Mouse (Mus musculus) stomach, embryonic 16.5 days (tissue): ENCODE data around the gene Hoxa2. TPM values are rescaled to one million over a fixed set of nuclear protein-coding genes. Genes with fewer than 3 reads are reported as not detected.
A peak's percentile ranks its signal among the peaks of the same experiment; 100 is the strongest.

Experiments
- ATAC-seq: fragments of 200-750 bp; cut with Nextera tagmentation; 2 replicates; pipeline ENCODE4 v1.8.0; 2017; ENCODE audit warnings: moderate number of reproducible peaks, moderate TSS enrichment; ENCODE audit not compliant: insufficient read depth, low FRiP score
- H3K27ac ChIP-seq: fragments of 300-500 bp; sonication (generic); 2 replicates; pipeline ENCODE4 v1.5.1; 2014; ENCODE audit warnings: low read length
- H3K27me3 ChIP-seq: fragments of 300-500 bp; sonication (generic); 2 replicates; pipeline ENCODE4 v1.6.1; 2014; ENCODE audit warnings: low read length, control low read depth, mixed read lengths; ENCODE audit not compliant: control insufficient read depth, insufficient read depth
- H3K36me3 ChIP-seq: fragments of 300-500 bp; sonication (generic); 2 replicates; pipeline ENCODE4 v1.6.1; 2014; ENCODE audit warnings: low read length; ENCODE audit not compliant: control insufficient read depth, insufficient read depth
- H3K4me1 ChIP-seq: fragments of 300-500 bp; sonication (generic); 2 replicates; pipeline ENCODE4 v1.6.1; 2014; ENCODE audit warnings: low read length, control low read depth, mixed read lengths; ENCODE audit not compliant: control insufficient read depth, insufficient read depth
- H3K4me2 ChIP-seq: fragments of 300-500 bp; sonication (generic); 2 replicates; pipeline ENCODE4 v1.6.1; 2014; ENCODE audit warnings: low read depth, low read length, mixed read lengths
- H3K4me3 ChIP-seq: fragments of 300-500 bp; sonication (generic); replicated peaks from 2 replicates; pipeline ENCODE4 v1.5.1; 2014; ENCODE audit warnings: mild to moderate bottlenecking, low read length
- H3K9ac ChIP-seq: fragments of 300-500 bp; sonication (generic); 2 replicates; pipeline ENCODE4 v1.6.1; 2014; ENCODE audit warnings: low read length
- H3K9me3 ChIP-seq: fragments of 300-500 bp; sonication (generic); replicated peaks from 2 replicates; pipeline ENCODE4 v1.6.1; 2016; ENCODE audit warnings: low read length, control low read depth; ENCODE audit not compliant: control insufficient read depth
- WGBS: fragments of 180-500 bp; shearing (Covaris S2); extraction: QIAGEN DNeasy Blood & Tissue Kit; methylation state at CpG from one replicate; pipeline ENCODE4 v1.1.7; 2014; 5-methylcytosine and 5-hydroxymethylcytosine counted together
- polyA plus RNA-seq: library from polyadenylated mRNA; unstranded; fragments of >200 nt; fragmentation: Nextera tagmentation; extraction: Ambion mirVana; gene quantifications from 2 replicates; pipeline ENCODE4 v1.2.1, GENCODE M21; 2015

Gene Hoxa2
- polyA plus RNA-seq, 1 experiment from 2014 or later: 8.5 TPM

- no peak for ATAC-seq
- peak overlapping the region; percentile 84 for H3K4me2 ChIP-seq
- peaks cover 4% of the 10 kb centered on the region; the same call in 1 of the 2 replicates for H3K4me1 ChIP-seq
- H3K9me3 ChIP-seq: no peaks in the 10 kb centered on the region
- H3K36me3 ChIP-seq: no peaks in the 10 kb centered on the region
- peaks cover 65% of the 10 kb centered on the region for H3K27me3 ChIP-seq
- H3K4me3 ChIP-seq: peak overlapping the region; percentile 46
- peak overlapping the region; percentile 64 for H3K27ac ChIP-seq
- peak overlapping the region; percentile 70 for H3K9ac ChIP-seq
- 19% methylated on average over 18 of the region's 18 CpGs for WGBS
Observed at GRCm38 (mm10) chr6:52208868-52209684, 44.4 kb upstream of the Hoxa2 start.

GRCm38 (mm10) chr6:52208072-52208867 is 43.6 kb upstream of the Hoxa2 start, which contains the start of gene Hoxa6:
TSS of gene Hoxa6 (minus strand) at chr6:52208722.
- 4% methylated on average over 47 of the region's 47 CpGs for WGBS
- H3K9ac ChIP-seq: peak within 1 kb of the TSS; percentile 70
- peaks cover 58% of the 10 kb centered on the region for H3K27me3 ChIP-seq
- H3K4me3 ChIP-seq: peak within 1 kb of the TSS; percentile 71
- no peaks in the 10 kb centered on the region for H3K36me3 ChIP-seq
- peak within 1 kb of the TSS; percentile 84 for H3K4me2 ChIP-seq
- H3K9me3 ChIP-seq: no peaks in the 10 kb centered on the region
- H3K4me1 ChIP-seq: peaks cover 4% of the 10 kb centered on the region; the same call in 1 of the 2 replicates
- ATAC-seq: no peak
- peak within 1 kb of the TSS; percentile 70 for H3K27ac ChIP-seq

DNA sequence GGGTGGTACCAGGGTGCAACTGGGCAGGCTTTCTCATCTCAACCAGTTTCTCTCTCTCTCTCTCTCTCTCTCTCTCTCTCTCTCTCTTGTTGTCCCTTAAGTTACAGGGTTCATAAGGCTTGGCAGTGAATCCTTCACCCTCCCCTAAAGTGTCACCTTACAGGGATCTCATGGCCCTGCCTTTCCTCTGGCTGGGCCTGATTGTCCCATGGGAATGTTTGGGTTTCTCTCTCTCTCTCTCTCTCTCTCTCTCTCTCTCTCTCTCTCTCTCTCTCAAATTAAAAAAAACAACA is 43.0 kb upstream of the Hoxa2 start:
- peak overlapping the region; percentile 71 for H3K4me3 ChIP-seq

GRCm38 (mm10) chr6:52206882-52207683 is 42.5 kb upstream of the Hoxa2 start:
- Histone ChIP-seq H3K9me3 (no peaks in the 10 kb centered on the region), H3K4me1 (peaks cover 4% of the 10 kb centered on the region; the same call in 1 of the 2 replicates), H3K36me3 (no peaks in the 10 kb centered on the region), H3K4me3 (peak overlapping the region; percentile 71), H3K27ac (peak overlapping the region; percentile 70), H3K9ac (peak overlapping the region; percentile 43), H3K4me2 (peak overlapping the region; percentile 84), H3K27me3 (peaks cover 51% of the 10 kb centered on the region)
- no peak for ATAC-seq
- WGBS: 23% methylated on average over 4 of the region's 4 CpGs

More for the DNA sequence above, 43.0 kb upstream of the Hoxa2 start:
- H3K27ac ChIP-seq: peak overlapping the region; percentile 70
- H3K9ac ChIP-seq: peak overlapping the region; percentile 43
- peak overlapping the region; percentile 84 for H3K4me2 ChIP-seq
- H3K27me3 ChIP-seq: peaks cover 53% of the 10 kb centered on the region
- no peak for ATAC-seq
- H3K9me3 ChIP-seq: no peaks in the 10 kb centered on the region
- no peaks in the 10 kb centered on the region for H3K36me3 ChIP-seq
- peaks cover 4% of the 10 kb centered on the region; the same call in 1 of the 2 replicates for H3K4me1 ChIP-seq

- ATAC-seq: no peak
- H3K27me3 ChIP-seq: peaks cover 40% of the 10 kb centered on the region
- H3K27ac ChIP-seq: peak overlapping the region; percentile 70
- H3K4me2 ChIP-seq: peak overlapping the region; percentile 84
- peak overlapping the region; percentile 71 for H3K4me3 ChIP-seq
- H3K9ac ChIP-seq: peak overlapping the region; percentile 73
- peaks cover 4% of the 10 kb centered on the region; the same call in 1 of the 2 replicates for H3K4me1 ChIP-seq
- H3K9me3 ChIP-seq: no peaks in the 10 kb centered on the region
- WGBS: 14% methylated on average over 55 of the region's 55 CpGs
- H3K36me3 ChIP-seq: no peaks in the 10 kb centered on the region
Observed at GRCm38 (mm10) chr6:52205638-52206621, 41.3 kb upstream of the Hoxa2 start.

DNA sequence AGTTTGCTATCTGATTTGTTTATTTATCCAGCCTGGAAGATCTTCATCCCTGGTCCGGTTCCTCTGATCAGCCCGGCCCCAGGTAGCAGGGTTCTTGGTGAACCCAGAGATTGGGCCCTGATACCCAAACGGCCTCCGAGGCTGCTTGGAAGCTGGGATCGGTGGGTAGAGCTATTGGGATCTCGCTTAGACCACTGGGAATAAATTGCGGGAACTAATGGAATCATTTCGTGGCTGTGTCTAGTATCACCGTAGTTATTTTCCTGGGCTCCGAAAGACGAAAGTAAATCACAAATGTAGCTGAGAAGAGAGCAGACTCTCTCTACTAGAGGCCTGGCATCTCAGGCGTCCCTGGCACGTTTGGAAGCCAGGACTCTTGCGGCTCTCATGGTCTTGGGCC is 40.6 kb upstream of the Hoxa2 start:
- H3K4me1 ChIP-seq: peaks cover 4% of the 10 kb centered on the region; the same call in 1 of the 2 replicates
- no peaks in the 10 kb centered on the region for H3K9me3 ChIP-seq
- no peaks in the 10 kb centered on the region for H3K36me3 ChIP-seq
- H3K9ac ChIP-seq: peak overlapping the region; percentile 73
- H3K4me2 ChIP-seq: peak overlapping the region; percentile 84
- peaks cover 42% of the 10 kb centered on the region for H3K27me3 ChIP-seq
- H3K4me3 ChIP-seq: peak overlapping the region; percentile 71
- no peak for ATAC-seq
- H3K27ac ChIP-seq: peak overlapping the region; percentile 70
- WGBS: 13% methylated on average over 14 of the region's 14 CpGs

DNA sequence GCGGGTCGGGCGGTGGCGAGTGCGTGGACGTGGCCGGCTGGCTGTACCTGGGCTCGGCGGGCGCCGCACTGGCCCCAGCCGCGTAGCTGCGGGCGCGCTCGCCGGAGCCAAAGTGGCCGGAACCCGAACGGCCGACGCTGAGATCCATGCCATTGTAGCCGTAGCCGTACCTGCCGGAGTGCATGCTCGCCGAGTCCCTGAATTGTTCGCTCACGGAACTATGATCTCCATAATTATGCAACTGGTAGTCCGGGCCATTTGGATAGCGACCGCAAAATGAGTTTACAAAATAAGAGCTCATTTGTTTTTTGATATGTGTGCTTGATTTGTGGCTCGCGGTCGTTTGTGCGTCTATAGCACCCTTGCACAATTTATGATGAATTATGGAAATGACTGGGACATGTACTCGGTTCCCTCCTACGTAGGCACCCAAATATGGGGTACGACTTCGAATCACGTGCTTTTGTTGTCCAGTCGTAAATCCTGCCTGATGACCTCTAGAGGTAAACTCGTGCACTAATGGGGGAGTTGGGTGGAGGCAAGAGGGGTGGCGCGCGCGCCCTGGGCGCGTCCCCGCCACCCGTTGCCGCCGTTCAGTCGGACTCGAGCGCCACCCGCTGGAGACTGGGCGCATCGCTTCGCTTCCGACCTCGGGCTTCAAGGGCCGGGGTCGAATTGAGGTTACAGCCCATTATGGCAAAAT is 39.6 kb upstream of the Hoxa2 start, which contains the start of gene Hoxa5:
Gene Hoxa5, minus strand, starts transcription at position 538 of the 703 bp plus-strand sequence.
- H3K9ac ChIP-seq: peak within 1 kb of the TSS; percentile 88
- WGBS: under 1% methylated on average over 65 of the region's 65 CpGs
- no peaks in the 10 kb centered on the region for H3K9me3 ChIP-seq
- peak within 1 kb of the TSS; percentile 72 for H3K27ac ChIP-seq
- peak within 1 kb of the TSS; percentile 84 for H3K4me2 ChIP-seq
- H3K4me3 ChIP-seq: peak within 1 kb of the TSS; percentile 71
- peaks cover 4% of the 10 kb centered on the region; the same call in 1 of the 2 replicates for H3K4me1 ChIP-seq
- peaks cover 38% of the 10 kb centered on the region for H3K27me3 ChIP-seq
- no peaks in the 10 kb centered on the region for H3K36me3 ChIP-seq
- ATAC-seq: peak; percentile 89
